Mouse (Mus musculus) liver (tissue): ENCODE results near the gene Hpd.
"Not testable (repeated sequence)": the region's sequence is repeated elsewhere in the genome, so short reads cannot be mapped to it uniquely, and the experiment has no call there.

Experiments used
- DNase-seq: peaks from one replicate; pipeline ENCODE4 v3.0.0-alpha.2; 2020; ENCODE audit warnings: mixed read lengths

The Hpd gene

GRCm38 (mm10) chr5:123182651-123183050 is at the start of gene Hpd:
Gene Hpd, minus strand, starts transcription at chr5:123182727.
- DNase-seq: no peak

- no peak for DNase-seq
These were observed 49.7 kb upstream of the Hpd start for GRCm38 (mm10) chr5:123232180-123232579.

GRCm38 (mm10) chr5:123229296-123229695 is 46.8 kb upstream of the Hpd start:
- DNase-seq: peak; percentile 43

GRCm38 (mm10) chr5:123228524-123228922 is 46.0 kb upstream of the Hpd start:
- DNase-seq: peak; percentile 30

- peak; percentile 98 for DNase-seq
These were observed 45.4 kb upstream of the Hpd start for GRCm38 (mm10) chr5:123227762-123228523.

GRCm38 (mm10) chr5:123226851-123227250 is 44.3 kb upstream of the Hpd start:
- DNase-seq: no peak

- not testable (repeated sequence) for DNase-seq
These were observed 41.3 kb upstream of the Hpd start for GRCm38 (mm10) chr5:123223861-123224260.

- DNase-seq: peak; percentile 43
These were observed 40.5 kb upstream of the Hpd start for GRCm38 (mm10) chr5:123223051-123223410.

- DNase-seq: not testable (repeated sequence)
These were observed 40.0 kb upstream of the Hpd start for GRCm38 (mm10) chr5:123222346-123223050.

- not testable (repeated sequence) for DNase-seq
These were observed 21.1 kb upstream of the Hpd start for GRCm38 (mm10) chr5:123203591-123203990.

GRCm38 (mm10) chr5:123202771-123203170 is 20.2 kb upstream of the Hpd start:
- DNase-seq: not testable (repeated sequence)

- DNase-seq: peak; percentile 40
These were observed 19.5 kb upstream of the Hpd start for GRCm38 (mm10) chr5:123201987-123202386.

- DNase-seq: peak; percentile 17
These were observed 19.0 kb upstream of the Hpd start for GRCm38 (mm10) chr5:123201523-123201892.

GRCm38 (mm10) chr5:123200816-123201522 is 18.4 kb upstream of the Hpd start:
- not testable (repeated sequence) for DNase-seq

- no peak for DNase-seq
These were observed 16.0 kb upstream of the Hpd start for GRCm38 (mm10) chr5:123198523-123198922.

GRCm38 (mm10) chr5:123196746-123197145 is 14.2 kb upstream of the Hpd start:
- no peak for DNase-seq

GRCm38 (mm10) chr5:123195500-123196000 is 13.0 kb upstream of the Hpd start:
- DNase-seq: no peak

- no peak for DNase-seq
These were observed 12.3 kb upstream of the Hpd start for GRCm38 (mm10) chr5:123194856-123195255.

GRCm38 (mm10) chr5:123193436-123193835 is 10.9 kb upstream of the Hpd start:
- peak; percentile 86 for DNase-seq

- no peak for DNase-seq
These were observed 10.2 kb upstream of the Hpd start for GRCm38 (mm10) chr5:123192606-123193150.

- DNase-seq: no peak
These were observed 8.9 kb upstream of the Hpd start for GRCm38 (mm10) chr5:123191427-123191826.

- no peak for DNase-seq
These were observed 8.4 kb upstream of the Hpd start for GRCm38 (mm10) chr5:123190912-123191311.

- no peak for DNase-seq
These were observed 4.8 kb upstream of the Hpd start for GRCm38 (mm10) chr5:123187306-123187705.
